Mouse (Mus musculus): ENCODE measurements around the gene Kif1a. TPM values are rescaled to one million over a fixed set of nuclear protein-coding genes. Genes with fewer than 3 reads are reported as not detected.

Gene Kif1a
- 8.2 and 10.2 TPM in 2 replicates for total RNA-seq (2012; rRNA removed)

DNA sequence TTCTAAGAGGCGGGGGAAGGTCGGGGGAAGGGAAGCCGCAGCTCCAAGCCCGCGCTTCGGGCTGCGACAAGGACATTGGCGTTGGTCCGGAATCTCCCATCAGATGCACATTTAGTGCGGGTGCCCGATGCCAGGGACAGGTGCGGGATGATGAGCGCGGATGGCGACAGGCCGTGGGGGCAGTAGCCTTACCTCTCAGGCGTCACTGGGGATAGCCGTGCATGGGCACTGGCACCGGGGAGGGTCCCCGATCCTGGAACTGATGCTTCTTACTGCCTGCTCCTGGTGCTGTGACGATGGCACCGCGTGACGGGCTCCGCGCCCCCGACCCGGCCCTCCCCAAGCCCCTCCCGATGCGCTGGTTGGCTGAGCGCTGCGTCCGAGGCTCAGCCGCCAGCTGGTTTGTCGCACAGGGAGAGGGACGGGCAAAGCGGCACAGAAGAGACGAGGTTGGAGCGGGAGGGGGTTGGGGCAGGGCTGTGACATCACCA, at the start of gene Kif1a:
Kif1a (minus strand) TSS at position 381 of the 491 bp plus-strand sequence.
- peak within 1 kb of the TSS; percentile 67; the same call in 1 of the 2 replicates for H3K9ac ChIP-seq (ENCODE audit: insufficient read depth, low read depth, low read length, poor library complexity, severe bottlenecking)
- TF ChIP-seq MAFK (IDR thresholded peaks at IDR 0.05; ENCODE audit: insufficient read depth, low read depth, low read length): no peak
- TF ChIP-seq HCFC1 (IDR thresholded peaks at IDR 0.05; ENCODE audit: borderline replicate concordance, insufficient read depth, low read length): no peak
- no peak for TF ChIP-seq ZNF384 (IDR thresholded peaks at IDR 0.05; ENCODE audit: low read depth, low read length)
- no peak for TF ChIP-seq CHD2 (IDR thresholded peaks at IDR 0.05; ENCODE audit: low read depth, low read length)
- no peak for TF ChIP-seq ZC3H11A (IDR thresholded peaks at IDR 0.05; ENCODE audit: borderline replicate concordance, low read depth, low read length)
- peak within 1 kb of the TSS; percentile 61 to 62 for H3K4me3 ChIP-seq (ENCODE audit: insufficient read depth in 1 of 2, low read depth in 1 of 2, low read length in 2 of 2, poor library complexity in 1 of 2, severe bottlenecking in 1 of 2)
- no peak for DNase-seq (ENCODE audit: low read depth, low spot score)
- H3K4me1 ChIP-seq (ENCODE audit: control insufficient read depth in 2 of 2, insufficient read depth in 2 of 2, low read length in 2 of 2, poor library complexity in 1 of 2): peaks cover 0 to 9% of the 10 kb centered on the region in 2 experiments; a peak in 2 of 4 replicates
- H3K27ac ChIP-seq (ENCODE audit: insufficient read depth, low read depth, low read length, poor library complexity, severe bottlenecking): no peak within 1 kb of the TSS
- no peaks in the 10 kb centered on the region for H3K36me3 ChIP-seq (ENCODE audit: control insufficient read depth, insufficient read depth, low read length, poor library complexity, severe bottlenecking)
- in situ Hi-C loops (cut with MboI; ENCODE audit: low sequenced_read_pairs in 2 of 2, unreplicated experiment in 2 of 2): no loop called here
- H3K9me3 ChIP-seq (ENCODE audit: control insufficient read depth, insufficient read depth, low read depth, low read length): no peaks in the 10 kb centered on the region

DNA sequence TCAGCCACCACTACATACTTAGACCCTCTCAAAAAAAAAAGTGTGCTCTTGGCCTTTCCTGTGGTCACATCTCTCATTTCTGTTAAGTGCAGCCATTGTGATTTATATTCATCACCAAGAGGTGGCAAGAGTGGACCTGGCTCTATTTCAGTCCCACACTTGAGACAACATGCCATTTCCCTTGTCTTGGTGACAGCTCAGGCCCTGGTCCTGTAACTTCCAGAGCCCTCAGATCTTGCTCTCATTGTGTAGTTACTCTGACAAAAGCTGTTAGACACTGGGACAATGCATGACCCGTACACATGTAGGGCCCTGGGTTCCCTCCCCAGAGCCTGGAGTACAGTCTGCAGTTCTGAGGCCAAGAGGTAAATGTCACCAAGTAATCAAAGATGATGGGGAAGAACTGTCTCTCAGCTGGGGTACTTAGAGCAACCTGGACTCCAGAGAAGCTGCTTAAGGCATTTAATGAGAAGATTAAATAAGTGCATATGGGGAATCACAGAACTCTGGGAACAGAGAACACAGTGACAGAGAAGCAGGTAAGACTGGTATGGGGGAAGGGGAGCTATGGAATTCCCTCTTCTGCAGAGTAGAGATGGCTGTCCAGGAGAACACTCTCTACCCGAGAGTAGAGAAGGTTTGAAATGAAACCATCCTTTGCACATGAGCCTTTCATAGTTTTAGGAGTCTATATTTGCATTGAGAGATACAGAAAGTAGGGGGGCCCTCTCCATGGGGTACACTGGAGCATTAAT, 49.3 kb upstream of the Kif1a start:
- Histone ChIP-seq H3K4me3 (ENCODE audit: insufficient read depth in 1 of 2, low read depth in 1 of 2, low read length in 2 of 2, poor library complexity in 1 of 2, severe bottlenecking in 1 of 2) (no peak overlapping the region), H3K27ac (ENCODE audit: insufficient read depth, low read depth, low read length, poor library complexity, severe bottlenecking) (no peak overlapping the region), H3K9ac (ENCODE audit: insufficient read depth, low read depth, low read length, poor library complexity, severe bottlenecking) (no peak overlapping the region), H3K36me3 (ENCODE audit: control insufficient read depth, insufficient read depth, low read length, poor library complexity, severe bottlenecking) (no peaks in the 10 kb centered on the region), H3K4me1 (ENCODE audit: control insufficient read depth in 2 of 2, insufficient read depth in 2 of 2, low read length in 2 of 2, poor library complexity in 1 of 2) (no peaks in the 10 kb centered on the region), H3K9me3 (ENCODE audit: control insufficient read depth, insufficient read depth, low read depth, low read length) (no peaks in the 10 kb centered on the region)
- in situ Hi-C loops (cut with MboI; ENCODE audit: low sequenced_read_pairs in 2 of 2, unreplicated experiment in 2 of 2): no loop called here
- TF ChIP-seq CHD2 (IDR thresholded peaks at IDR 0.05; ENCODE audit: low read depth, low read length): no peak
- no peak for TF ChIP-seq HCFC1 (IDR thresholded peaks at IDR 0.05; ENCODE audit: borderline replicate concordance, insufficient read depth, low read length)
- TF ChIP-seq MAFK (IDR thresholded peaks at IDR 0.05; ENCODE audit: insufficient read depth, low read depth, low read length): no peak
- no peak for TF ChIP-seq ZNF384 (IDR thresholded peaks at IDR 0.05; ENCODE audit: low read depth, low read length)
- TF ChIP-seq ZC3H11A (IDR thresholded peaks at IDR 0.05; ENCODE audit: borderline replicate concordance, low read depth, low read length): no peak
- DNase-seq (ENCODE audit: low read depth, low spot score): no peak

DNA sequence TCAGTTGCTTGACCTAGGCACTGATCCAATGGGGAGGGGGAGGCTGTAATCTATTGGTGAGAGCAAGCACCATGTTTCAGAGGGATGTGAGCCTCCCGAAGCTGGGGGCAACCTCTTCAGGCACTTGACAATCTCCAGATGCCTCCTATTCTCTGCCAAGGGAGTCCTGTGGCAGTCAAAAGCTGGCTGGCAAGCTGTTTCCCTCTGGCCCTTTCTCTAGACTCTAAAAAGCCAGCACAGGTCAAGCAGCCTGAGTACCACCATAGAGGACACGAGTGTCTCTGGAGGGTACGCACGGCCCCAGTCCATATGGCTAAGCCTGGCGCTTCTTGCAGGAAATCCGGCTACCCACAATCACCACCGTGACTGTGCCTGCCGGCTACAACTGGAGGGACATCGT, 42.4 kb upstream of the Kif1a start:
- no peaks in the 10 kb centered on the region for H3K36me3 ChIP-seq (ENCODE audit: control insufficient read depth, insufficient read depth, low read length, poor library complexity, severe bottlenecking)
- H3K4me1 ChIP-seq (ENCODE audit: control insufficient read depth in 2 of 2, insufficient read depth in 2 of 2, low read length in 2 of 2, poor library complexity in 1 of 2): no peaks in the 10 kb centered on the region
- H3K4me3 ChIP-seq (ENCODE audit: insufficient read depth in 1 of 2, low read depth in 1 of 2, low read length in 2 of 2, poor library complexity in 1 of 2, severe bottlenecking in 1 of 2): no peak overlapping the region
- no peak for TF ChIP-seq CHD2 (IDR thresholded peaks at IDR 0.05; ENCODE audit: low read depth, low read length)
- no peak overlapping the region for H3K9ac ChIP-seq (ENCODE audit: insufficient read depth, low read depth, low read length, poor library complexity, severe bottlenecking)
- H3K9me3 ChIP-seq (ENCODE audit: control insufficient read depth, insufficient read depth, low read depth, low read length): no peaks in the 10 kb centered on the region
- in situ Hi-C loops (cut with MboI; ENCODE audit: low sequenced_read_pairs in 2 of 2, unreplicated experiment in 2 of 2): no loop called here
- DNase-seq (ENCODE audit: low read depth, low spot score): no peak
- no peak overlapping the region for H3K27ac ChIP-seq (ENCODE audit: insufficient read depth, low read depth, low read length, poor library complexity, severe bottlenecking)

DNA sequence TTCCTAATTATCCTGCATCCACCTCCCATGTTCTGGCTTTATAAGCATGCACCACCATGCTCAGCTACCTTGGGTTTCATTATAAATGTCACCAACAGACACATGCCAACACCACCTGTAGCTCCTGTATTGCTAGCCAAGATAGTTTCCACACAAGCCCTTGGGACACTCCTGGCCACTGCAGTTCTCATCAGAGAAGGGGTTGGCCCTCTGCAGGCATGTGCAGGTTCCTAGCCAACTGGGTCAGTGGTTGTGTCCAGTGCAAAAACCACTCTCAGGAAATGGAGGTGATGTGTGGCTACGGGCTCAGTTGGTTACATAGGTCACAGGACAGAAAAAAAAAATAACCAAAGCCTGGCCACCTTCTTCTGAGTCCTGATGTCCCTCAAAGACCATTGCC, 41.1 kb upstream of the Kif1a start:
- Histone ChIP-seq H3K9ac (ENCODE audit: insufficient read depth, low read depth, low read length, poor library complexity, severe bottlenecking) (no peak overlapping the region), H3K27ac (ENCODE audit: insufficient read depth, low read depth, low read length, poor library complexity, severe bottlenecking) (no peak overlapping the region), H3K4me3 (ENCODE audit: insufficient read depth in 1 of 2, low read depth in 1 of 2, low read length in 2 of 2, poor library complexity in 1 of 2, severe bottlenecking in 1 of 2) (no peak overlapping the region), H3K36me3 (ENCODE audit: control insufficient read depth, insufficient read depth, low read length, poor library complexity, severe bottlenecking) (no peaks in the 10 kb centered on the region), H3K4me1 (ENCODE audit: control insufficient read depth in 2 of 2, insufficient read depth in 2 of 2, low read length in 2 of 2, poor library complexity in 1 of 2) (no peaks in the 10 kb centered on the region), H3K9me3 (ENCODE audit: control insufficient read depth, insufficient read depth, low read depth, low read length) (no peaks in the 10 kb centered on the region)
- in situ Hi-C loops (cut with MboI; ENCODE audit: low sequenced_read_pairs in 2 of 2, unreplicated experiment in 2 of 2): no loop called here
- no peak for DNase-seq (ENCODE audit: low read depth, low spot score)
- no peak for TF ChIP-seq CHD2 (IDR thresholded peaks at IDR 0.05; ENCODE audit: low read depth, low read length)
- no peak for TF ChIP-seq MAFK (IDR thresholded peaks at IDR 0.05; ENCODE audit: insufficient read depth, low read depth, low read length)

DNA sequence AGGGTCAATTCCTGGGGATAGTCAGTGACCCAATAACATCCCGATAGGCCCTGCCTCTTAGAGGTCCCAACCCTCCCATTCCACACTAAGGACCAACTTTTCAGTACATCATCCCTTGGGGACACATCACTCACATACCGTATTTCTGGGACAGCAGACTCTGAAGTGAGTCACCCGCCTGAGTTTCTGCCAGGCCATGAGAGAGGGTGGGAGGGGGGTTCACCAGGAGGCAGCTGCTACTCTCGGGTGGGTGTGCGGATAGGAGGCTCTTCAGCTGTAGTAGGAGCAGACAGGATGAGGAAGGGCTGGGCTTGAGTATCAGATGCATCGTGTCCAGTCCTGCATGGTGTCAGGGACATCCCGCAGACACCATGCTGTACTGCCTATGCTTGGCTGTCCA, 38.0 kb upstream of the Kif1a start:
- Histone ChIP-seq H3K36me3 (ENCODE audit: control insufficient read depth, insufficient read depth, low read length, poor library complexity, severe bottlenecking) (no peaks in the 10 kb centered on the region), H3K9ac (ENCODE audit: insufficient read depth, low read depth, low read length, poor library complexity, severe bottlenecking) (no peak overlapping the region), H3K4me3 (ENCODE audit: insufficient read depth in 1 of 2, low read depth in 1 of 2, low read length in 2 of 2, poor library complexity in 1 of 2, severe bottlenecking in 1 of 2) (no peak overlapping the region), H3K4me1 (ENCODE audit: control insufficient read depth in 2 of 2, insufficient read depth in 2 of 2, low read length in 2 of 2, poor library complexity in 1 of 2) (no peaks in the 10 kb centered on the region; a peak in 1 of 4 replicates), H3K9me3 (ENCODE audit: control insufficient read depth, insufficient read depth, low read depth, low read length) (no peaks in the 10 kb centered on the region), H3K27ac (ENCODE audit: insufficient read depth, low read depth, low read length, poor library complexity, severe bottlenecking) (no peak overlapping the region)
- TF ChIP-seq ZC3H11A (IDR thresholded peaks at IDR 0.05; ENCODE audit: borderline replicate concordance, low read depth, low read length): no peak
- TF ChIP-seq ZNF384 (IDR thresholded peaks at IDR 0.05; ENCODE audit: low read depth, low read length): no peak
- no peak for DNase-seq (ENCODE audit: low read depth, low spot score)
- in situ Hi-C loops (cut with MboI; ENCODE audit: low sequenced_read_pairs in 2 of 2, unreplicated experiment in 2 of 2): no loop called here

Measured in ES-E14 (cell line).